Comparison of ENCODE assay signal across 8 mouse cellular contexts in the genomic region with DNA sequence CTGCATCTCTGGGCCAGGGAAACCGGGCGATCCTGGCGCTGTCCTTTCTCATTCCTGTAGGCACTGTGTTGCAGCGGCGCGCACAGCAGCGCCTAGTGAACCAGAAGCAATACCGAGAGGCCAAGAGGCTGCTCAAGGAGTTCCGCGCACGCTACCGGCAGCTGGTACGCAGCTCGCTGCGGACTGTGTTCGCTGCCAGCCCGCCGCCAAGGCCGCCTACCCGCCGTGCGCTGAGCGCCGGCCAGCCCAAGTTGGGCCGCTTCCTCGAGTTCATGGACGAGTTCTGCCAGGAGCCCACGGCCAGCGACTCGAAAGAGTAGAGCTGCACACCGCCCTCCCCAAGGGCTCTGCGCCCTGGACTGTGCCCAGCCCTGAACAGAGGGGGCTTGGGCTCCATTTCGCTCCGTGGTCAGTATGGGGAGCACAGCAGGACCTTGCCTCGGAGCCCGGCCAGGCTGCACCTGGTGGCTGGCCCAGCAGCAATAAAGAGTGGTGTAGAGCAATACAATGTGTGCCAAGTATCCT. TPM values are rescaled to one million over a fixed set of nuclear protein-coding genes. Genes with fewer than 3 reads are reported as not detected.
A peak's percentile ranks its signal among the peaks of the same experiment; 100 is the strongest.
DNase-seq lines count a peak whose midpoint lies in the region; ATAC-seq and TF ChIP-seq lines count a peak whose summit lies in the region.

No protein-coding gene starts in this region.

- 1% methylated on average over 34 of the region's 36 CpGs for WGBS in intestine, postnatal 0 days
- 1% methylated on average over 36 of the region's 36 CpGs for WGBS in limb, embryonic 12.5 days
- WGBS in midbrain, embryonic 14.5 days, result 2% methylated on average over 36 of the region's 36 CpGs

- TF ChIP-seq POLR2A in testis, adult 2 months (IDR thresholded peaks at IDR 0.05; ENCODE audit: control insufficient read depth, low read depth, low read length), result no peak

- no peak for TF ChIP-seq CTCF in gastrocnemius, adult 2 months (IDR thresholded peaks at IDR 0.05)
- TF ChIP-seq CTCF in intestine, postnatal 0 days (IDR thresholded peaks at IDR 0.05; ENCODE audit: low read depth), result no peak
- TF ChIP-seq CTCF in testis, adult 2 months (IDR thresholded peaks at IDR 0.05; ENCODE audit: control insufficient read depth, insufficient read depth, insufficient replicate concordance, low read depth, low read length), result no peak

- peak overlapping the region; percentile 50; the same call in 1 of the 2 replicates for H3K27ac ChIP-seq in gastrocnemius, adult 2 months
- no peak overlapping the region; the same call in 1 of the 2 replicates for H3K27ac ChIP-seq in intestine, postnatal 0 days (ENCODE audit: low read depth, low read length)
- no peak overlapping the region for H3K27ac ChIP-seq in limb, embryonic 12.5 days
- no peak overlapping the region for H3K27ac ChIP-seq in midbrain, embryonic 14.5 days (replicated peaks; ENCODE audit: low read depth, low read length)
- no peak overlapping the region for H3K27ac ChIP-seq in testis, adult 2 months (ENCODE audit: control insufficient read depth, insufficient read depth, low read depth, low read length)

- H3K27me3 ChIP-seq in intestine, postnatal 0 days (replicated peaks; ENCODE audit: control insufficient read depth, insufficient read depth, low read length), result peaks cover 11% of the 10 kb centered on the region; the same call in 1 of the 2 replicates
- peaks cover 51% of the 10 kb centered on the region for H3K27me3 ChIP-seq in limb, embryonic 12.5 days
- H3K27me3 ChIP-seq in midbrain, embryonic 14.5 days (ENCODE audit: control insufficient read depth, insufficient read depth, low read length), result no peaks in the 10 kb centered on the region; the same call in 1 of the 2 replicates
- no peaks in the 10 kb centered on the region for H3K27me3 ChIP-seq in testis, adult 2 months (ENCODE audit: control insufficient read depth, insufficient read depth, low read length)

- ATAC-seq in intestine, postnatal 0 days, result 0 out of 2 replicates have a peak, but pooled peaks have one; percentile 12
- ATAC-seq in limb, embryonic 12.5 days (ENCODE audit: insufficient number of reproducible peaks, insufficient read depth, low FRiP score, low TSS enrichment, low read depth), result peak; percentile 51; the same call in 1 of the 2 replicates
- ATAC-seq in midbrain, embryonic 14.5 days (ENCODE audit: low FRiP score, low TSS enrichment), result peak; percentile 34; the same call in 1 of the 2 replicates

- H3K9ac ChIP-seq in intestine, postnatal 0 days (ENCODE audit: low read depth, low read length), result peak overlapping the region; percentile 31; the same call in 1 of the 2 replicates
- peak overlapping the region; percentile 54 for H3K9ac ChIP-seq in limb, embryonic 12.5 days (replicated peaks)
- peak overlapping the region; percentile 27 for H3K9ac ChIP-seq in midbrain, embryonic 14.5 days (replicated peaks; ENCODE audit: low read length)

- H3K4me2 ChIP-seq in intestine, postnatal 0 days (replicated peaks; ENCODE audit: low read depth), result peak overlapping the region; percentile 79
- H3K4me2 ChIP-seq in limb, embryonic 12.5 days, result peak overlapping the region; percentile 86
- peak overlapping the region; percentile 65 for H3K4me2 ChIP-seq in midbrain, embryonic 14.5 days (ENCODE audit: low read length)

- no peaks in the 10 kb centered on the region for H3K9me3 ChIP-seq in intestine, postnatal 0 days (ENCODE audit: control insufficient read depth)
- no peaks in the 10 kb centered on the region for H3K9me3 ChIP-seq in limb, embryonic 12.5 days
- H3K9me3 ChIP-seq in midbrain, embryonic 14.5 days (ENCODE audit: control insufficient read depth, low read length), result no peaks in the 10 kb centered on the region

- peaks cover 5% of the 10 kb centered on the region; the same call in 1 of the 2 replicates for H3K4me1 ChIP-seq in intestine, postnatal 0 days (replicated peaks; ENCODE audit: control insufficient read depth, insufficient read depth, low read length)
- peaks cover 23% of the 10 kb centered on the region for H3K4me1 ChIP-seq in limb, embryonic 12.5 days (replicated peaks)
- peaks cover 14% of the 10 kb centered on the region for H3K4me1 ChIP-seq in midbrain, embryonic 14.5 days (ENCODE audit: control insufficient read depth, insufficient read depth, low read length)
- H3K4me1 ChIP-seq in testis, adult 2 months (ENCODE audit: control insufficient read depth, insufficient read depth, low read length), result peaks cover 4% of the 10 kb centered on the region

- peaks cover 15% of the 10 kb centered on the region; the same call in 1 of the 2 replicates for H3K36me3 ChIP-seq in intestine, postnatal 0 days (ENCODE audit: control insufficient read depth, insufficient read depth)
- peaks cover 18% of the 10 kb centered on the region for H3K36me3 ChIP-seq in limb, embryonic 12.5 days
- 0 out of 2 replicates have a peak, but pooled peaks cover under 1% of the 10 kb centered on the region for H3K36me3 ChIP-seq in midbrain, embryonic 14.5 days (ENCODE audit: control insufficient read depth, insufficient read depth, low read length)
- H3K36me3 ChIP-seq in testis, adult 2 months (ENCODE audit: control insufficient read depth, insufficient read depth, low read length), result no peaks in the 10 kb centered on the region

- H3K4me3 ChIP-seq in gastrocnemius, adult 2 months, result peak overlapping the region; percentile 65
- H3K4me3 ChIP-seq in intestine, postnatal 0 days (ENCODE audit: low read depth, low read length), result peak overlapping the region; percentile 31
- H3K4me3 ChIP-seq in limb, embryonic 12.5 days (replicated peaks), result peak overlapping the region; percentile 42
- peak overlapping the region; percentile 28 for H3K4me3 ChIP-seq in midbrain, embryonic 14.5 days (replicated peaks; ENCODE audit: low read depth, low read length)
- H3K4me3 ChIP-seq in testis, adult 2 months (ENCODE audit: control insufficient read depth, low read depth, low read length), result peak overlapping the region; percentile 4

- intact Hi-C loops in heart, postnatal 25 days (cut with DNase I), result no loop called here
- intact Hi-C loops in gastrocnemius, adult 2 months (cut with DNase I), result no loop called here

- peak; percentile 25 to 35 for DNase-seq in heart, adult 18-20 months
- DNase-seq in heart, postnatal 25 days (ENCODE audit: low spot score), result no peak
- peak; percentile 72 to 84 for DNase-seq in cerebellum, postnatal 14 days
- DNase-seq in gastrocnemius, adult 2 months, result peak; percentile 77
- peak; percentile 70 for DNase-seq in midbrain, embryonic 14.5 days

RNA-seq across cellular contexts. Expression of a gene that starts 54.1 kb away (rescaled TPM):
- total RNA-seq in heart, adult 18-20 months (2021), result 10 to 100 TPM; 62.7 to 65.6 TPM
- total RNA-seq in heart, postnatal 25 days (2021), result 10 to 100 TPM; 46.3 to 47.2 TPM
- 10 to 100 TPM; 76.7 to 79.4 TPM for total RNA-seq in gastrocnemius, adult 2 months (2021)
- 237 and 238 TPM in 2 replicates for polyA plus RNA-seq in intestine, postnatal 0 days (2015; fragmentation: Nextera tagmentation; extraction: Ambion mirVana)
- 355 and 365 TPM in 2 replicates for polyA plus RNA-seq in limb, embryonic 12.5 days (2016; fragmentation: Nextera tagmentation; extraction: Ambion mirVana)
- 285 and 286 TPM in 2 replicates for polyA plus RNA-seq in midbrain, embryonic 14.5 days (2014; fragmentation: Nextera tagmentation; extraction: Ambion mirVana)
- polyA plus RNA-seq in testis, adult 2 months (2012; rRNA removed), result 142 and 204 TPM in 2 replicates

RNA-seq across cellular contexts. Expression of a gene that starts 58.5 kb away (rescaled TPM):
- under 1 TPM in 1 of 2 experiments, not detected in 1; 0.23 TPM for total RNA-seq in heart, adult 18-20 months (2021)
- not detected for total RNA-seq in heart, postnatal 25 days (2021)
- under 1 TPM; 0.11 to 0.59 TPM for total RNA-seq in gastrocnemius, adult 2 months (2021)
- 0.17 TPM in 1 of 2 replicates, not detected in the other for polyA plus RNA-seq in intestine, postnatal 0 days (2015; fragmentation: Nextera tagmentation; extraction: Ambion mirVana)
- polyA plus RNA-seq in limb, embryonic 12.5 days (2016; fragmentation: Nextera tagmentation; extraction: Ambion mirVana), result 0.21 and 0.22 TPM in 2 replicates
- polyA plus RNA-seq in midbrain, embryonic 14.5 days (2014; fragmentation: Nextera tagmentation; extraction: Ambion mirVana), result 1.0 and 1.2 TPM in 2 replicates
- 268 and 301 TPM in 2 replicates for polyA plus RNA-seq in testis, adult 2 months (2012; rRNA removed)

Comparison
In these comparisons a context has a peak if more than half of its experiments do, and no peak if none do; other contexts are left out.
1. H3K4me3 ChIP-seq: peak in every context shown above with its lines; median percentile 65 in gastrocnemius, adult 2 months; 42 in limb, embryonic 12.5 days; 31 in intestine, postnatal 0 days; 28 in midbrain, embryonic 14.5 days; 4 in testis, adult 2 months.
2. RNA of a gene that starts 58.5 kb away (polyA plus RNA-seq): 268 to 301 TPM in testis, adult 2 months; 1.0 to 1.2 TPM in midbrain, embryonic 14.5 days, 0.21 to 0.22 TPM in limb, embryonic 12.5 days and 0.17 TPM in intestine, postnatal 0 days; every median in the first group is over 100 times any median in the second.
3. Peak in every context shown above with its lines, with median percentiles within 50 percentile points of each other: ATAC-seq, H3K4me2 ChIP-seq and H3K9ac ChIP-seq.